Mouse (Mus musculus): ENCODE measurements around the gene Ces2e. TPM values are rescaled to one million over a fixed set of nuclear protein-coding genes. Genes with fewer than 3 reads are reported as not detected.

Gene Ces2e
- polyA plus RNA-seq, 1 experiment from 2014 or later: not detected

DNA sequence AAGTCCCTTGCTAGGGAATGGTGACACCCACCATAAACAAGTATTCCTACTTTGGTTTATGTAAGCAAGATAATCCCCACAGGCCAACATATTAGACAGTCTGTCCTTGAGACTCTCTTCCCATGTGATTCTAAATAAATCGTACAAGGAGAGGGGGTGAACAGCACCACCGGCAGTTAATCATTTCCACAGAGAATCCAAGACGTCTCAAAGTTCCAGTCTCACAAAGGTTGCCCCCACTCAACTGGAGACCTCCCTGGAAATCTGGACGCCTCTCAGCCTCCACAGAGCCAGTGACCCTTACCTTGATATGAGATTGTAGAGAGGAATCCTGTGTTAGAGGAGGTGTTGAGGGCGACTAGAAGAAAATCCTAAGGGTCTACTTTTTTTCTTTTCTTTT, 23.0 kb downstream of the Ces2e start:
- no peak overlapping the region for H3K4me3 ChIP-seq (ENCODE audit: low read depth, low read length)
- no peak overlapping the region for H3K9ac ChIP-seq (ENCODE audit: low read length)
- no peaks in the 10 kb centered on the region for H3K27me3 ChIP-seq (replicated peaks; ENCODE audit: control insufficient read depth, insufficient read depth, low read length)
- ATAC-seq: no peak
- H3K36me3 ChIP-seq (ENCODE audit: control insufficient read depth, insufficient read depth, low read length): no peaks in the 10 kb centered on the region
- H3K4me2 ChIP-seq (ENCODE audit: low read length): no peak overlapping the region
- DNase-seq (ENCODE audit: low spot score): no peak
- no peaks in the 10 kb centered on the region for H3K4me1 ChIP-seq (ENCODE audit: control insufficient read depth, insufficient read depth, low read length)
- H3K9me3 ChIP-seq (replicated peaks; ENCODE audit: control insufficient read depth, low read length): no peaks in the 10 kb centered on the region
- 84% methylated on average over 5 of the region's 5 CpGs for WGBS
- no peak overlapping the region for H3K27ac ChIP-seq (ENCODE audit: low read depth, low read length)

DNA sequence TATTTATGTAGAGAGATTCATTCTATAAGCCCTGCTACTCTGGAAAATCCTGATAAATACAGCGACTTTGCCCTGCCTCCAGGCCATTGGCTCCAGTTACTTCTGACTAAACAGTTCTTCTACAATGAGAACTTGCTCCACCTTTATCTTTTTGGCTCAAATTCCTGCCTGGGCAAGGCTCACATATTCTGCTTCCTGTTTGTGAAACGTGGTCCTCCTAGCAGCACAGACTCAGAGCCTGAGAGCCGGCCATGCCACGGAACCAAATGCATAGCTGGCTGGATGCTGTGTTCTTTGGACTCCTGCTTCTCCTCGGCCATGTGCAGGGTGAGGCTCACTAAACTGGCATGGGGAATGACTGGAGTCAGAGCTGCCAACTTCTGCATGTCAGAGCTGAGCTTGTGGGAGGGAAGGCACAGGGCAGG, 35.5 kb downstream of the Ces2e start, which contains the start of gene Ces2g:
TSS of gene Ces2g (plus strand) at position 182 of the 425 bp plus-strand sequence.
- H3K4me3 ChIP-seq (ENCODE audit: low read depth, low read length): no peak within 1 kb of the TSS
- ATAC-seq (no peak), DNase-seq (ENCODE audit: low spot score) (no peak)
- H3K4me2 ChIP-seq (ENCODE audit: low read length): no peak within 1 kb of the TSS
- whole genome bisulfite sequencing: 73% methylated on average over 5 of the region's 5 CpGs
- no peak within 1 kb of the TSS for H3K27ac ChIP-seq (ENCODE audit: low read depth, low read length)
- H3K9me3 ChIP-seq (replicated peaks; ENCODE audit: control insufficient read depth, low read length): no peaks in the 10 kb centered on the region
- H3K9ac ChIP-seq (ENCODE audit: low read length): no peak within 1 kb of the TSS
- H3K4me1 ChIP-seq (ENCODE audit: control insufficient read depth, insufficient read depth, low read length): no peaks in the 10 kb centered on the region
- H3K36me3 ChIP-seq (ENCODE audit: control insufficient read depth, insufficient read depth, low read length): no peaks in the 10 kb centered on the region
- H3K27me3 ChIP-seq (replicated peaks; ENCODE audit: control insufficient read depth, insufficient read depth, low read length): no peaks in the 10 kb centered on the region

DNA sequence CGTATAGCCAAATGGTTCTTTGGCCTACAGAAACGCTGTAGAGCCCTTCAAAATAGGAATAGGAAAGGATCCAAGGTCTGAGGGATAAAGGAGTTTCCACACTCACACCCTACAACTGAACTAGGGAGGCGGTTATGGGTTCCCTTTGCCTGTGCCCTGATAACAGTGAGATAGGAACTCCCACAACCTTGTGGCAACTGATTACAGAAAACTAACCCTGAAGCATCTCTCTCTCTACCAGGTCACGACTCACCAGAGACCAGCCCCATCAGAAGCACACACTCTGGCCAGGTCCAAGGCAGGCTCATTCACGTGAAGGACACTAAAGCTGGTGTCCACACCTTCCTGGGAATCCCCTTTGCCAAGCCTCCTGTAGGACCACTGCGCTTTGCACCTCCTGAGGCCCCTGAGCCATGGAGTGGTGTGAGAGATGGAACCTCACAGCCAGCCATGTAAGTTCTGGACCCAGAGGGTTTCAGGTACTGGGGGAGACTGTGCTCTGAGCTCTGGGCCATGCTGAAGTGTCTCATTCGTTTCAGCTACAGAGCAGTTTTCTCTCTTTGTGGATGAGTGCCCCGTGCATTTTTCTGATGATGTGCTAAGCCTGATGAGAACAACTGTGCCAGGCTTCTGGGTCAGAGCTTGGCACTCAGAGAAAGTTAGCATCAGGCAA, 36.3 kb downstream of the Ces2e start:
- DNase-seq (ENCODE audit: low spot score) (no peak), ATAC-seq (no peak)
- H3K9me3 ChIP-seq (replicated peaks; ENCODE audit: control insufficient read depth, low read length): no peaks in the 10 kb centered on the region
- H3K4me1 ChIP-seq (ENCODE audit: control insufficient read depth, insufficient read depth, low read length): no peaks in the 10 kb centered on the region
- no peak overlapping the region for H3K4me2 ChIP-seq (ENCODE audit: low read length)
- no peak overlapping the region for H3K9ac ChIP-seq (ENCODE audit: low read length)
- H3K36me3 ChIP-seq (ENCODE audit: control insufficient read depth, insufficient read depth, low read length): no peaks in the 10 kb centered on the region
- H3K27ac ChIP-seq (ENCODE audit: low read depth, low read length): no peak overlapping the region
- WGBS: 79% methylated on average over 8 of the region's 8 CpGs
- H3K27me3 ChIP-seq (replicated peaks; ENCODE audit: control insufficient read depth, insufficient read depth, low read length): no peaks in the 10 kb centered on the region
- H3K4me3 ChIP-seq (ENCODE audit: low read depth, low read length): no peak overlapping the region

DNA sequence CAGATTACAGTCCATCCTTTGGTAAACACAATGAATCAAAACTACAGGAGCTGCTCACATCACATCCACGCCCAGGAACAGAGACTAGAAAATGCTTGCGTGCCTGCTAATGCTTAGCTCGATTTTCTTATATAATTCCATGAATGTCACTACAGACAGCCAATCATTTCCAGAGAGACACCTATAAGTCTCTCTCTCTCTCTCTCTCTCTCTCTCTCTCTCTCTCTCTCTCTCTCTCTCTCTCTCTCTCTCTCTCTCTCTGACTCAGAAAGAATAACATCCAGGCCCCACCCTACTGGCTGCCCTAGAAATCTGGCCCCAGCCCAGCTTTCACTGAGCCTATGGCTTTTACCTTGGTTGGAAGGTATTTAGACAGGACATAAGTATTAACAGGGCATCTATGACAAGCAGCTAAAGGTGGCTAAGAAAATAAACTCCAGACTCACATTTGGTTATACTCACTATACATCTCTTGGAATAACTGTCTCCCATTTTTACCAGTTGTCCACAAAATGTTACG, 37.4 kb downstream of the Ces2e start:
- no peak overlapping the region for H3K4me3 ChIP-seq (ENCODE audit: low read depth, low read length)
- DNase-seq (ENCODE audit: low spot score) (no peak), ATAC-seq (no peak)
- no peak overlapping the region for H3K4me2 ChIP-seq (ENCODE audit: low read length)
- no peaks in the 10 kb centered on the region for H3K36me3 ChIP-seq (ENCODE audit: control insufficient read depth, insufficient read depth, low read length)
- no peaks in the 10 kb centered on the region for H3K9me3 ChIP-seq (replicated peaks; ENCODE audit: control insufficient read depth, low read length)
- H3K27ac ChIP-seq (ENCODE audit: low read depth, low read length): no peak overlapping the region
- no peaks in the 10 kb centered on the region for H3K4me1 ChIP-seq (ENCODE audit: control insufficient read depth, insufficient read depth, low read length)
- 85% methylated on average over 4 of the region's 4 CpGs for WGBS
- H3K27me3 ChIP-seq (replicated peaks; ENCODE audit: control insufficient read depth, insufficient read depth, low read length): no peaks in the 10 kb centered on the region
- H3K9ac ChIP-seq (ENCODE audit: low read length): no peak overlapping the region

DNA sequence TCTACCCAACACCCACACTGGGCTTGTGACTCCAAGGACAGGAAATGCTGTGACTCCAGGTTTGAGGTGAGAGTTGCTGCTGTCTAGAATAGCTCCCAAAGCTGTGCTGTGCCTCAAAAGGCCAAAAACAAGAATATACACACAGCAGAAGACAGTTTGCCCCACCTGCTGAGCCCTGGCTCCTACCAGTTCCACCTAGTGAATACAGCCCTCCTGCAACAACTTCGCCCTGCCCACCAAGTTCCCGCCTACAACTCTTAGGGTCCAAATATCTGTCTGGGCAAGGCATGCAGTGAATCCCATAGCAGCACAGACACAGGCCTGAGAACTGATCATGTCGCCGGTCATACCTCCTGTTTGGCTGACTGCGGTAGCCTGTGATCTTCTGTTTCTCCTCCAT, 58.1 kb downstream of the Ces2e start:
- no peak for DNase-seq (ENCODE audit: low spot score)
- Histone ChIP-seq H3K9ac (ENCODE audit: low read length) (no peak overlapping the region), H3K36me3 (ENCODE audit: control insufficient read depth, insufficient read depth, low read length) (no peaks in the 10 kb centered on the region), H3K4me2 (ENCODE audit: low read length) (no peak overlapping the region), H3K27me3 (replicated peaks; ENCODE audit: control insufficient read depth, insufficient read depth, low read length) (no peaks in the 10 kb centered on the region), H3K9me3 (replicated peaks; ENCODE audit: control insufficient read depth, low read length) (peaks cover 7% of the 10 kb centered on the region; the same call in 1 of the 2 replicates), H3K4me1 (ENCODE audit: control insufficient read depth, insufficient read depth, low read length) (no peaks in the 10 kb centered on the region), H3K4me3 (ENCODE audit: low read depth, low read length) (no peak overlapping the region), H3K27ac (ENCODE audit: low read depth, low read length) (no peak overlapping the region)
- ATAC-seq: no peak
- 91% methylated on average over 5 of the region's 5 CpGs for WGBS

Other genes with a start within 250 kb of the Ces2e start
- gene Ces2a, start 192.3 kb upstream of the Ces2e start, polyA plus RNA-seq (2014; fragmentation: Nextera tagmentation; extraction: Ambion mirVana): not detected in 2 replicates
- 0.20 and 0.32 TPM in 2 replicates for gene Ces2b, start 94.7 kb upstream of the Ces2e start, polyA plus RNA-seq (2014; fragmentation: Nextera tagmentation; extraction: Ambion mirVana)
- gene Ces2c, start 79.2 kb upstream of the Ces2e start, polyA plus RNA-seq (2014; fragmentation: Nextera tagmentation; extraction: Ambion mirVana): not detected in 2 replicates
- gene Ces2f, start 21.1 kb downstream of the Ces2e start, polyA plus RNA-seq (2014; fragmentation: Nextera tagmentation; extraction: Ambion mirVana): not detected in 2 replicates
- gene Ces2g, start 35.5 kb downstream of the Ces2e start, polyA plus RNA-seq (2014; fragmentation: Nextera tagmentation; extraction: Ambion mirVana): 0.05 and 0.09 TPM in 2 replicates
- gene Ces2h, start 74.6 kb downstream of the Ces2e start, polyA plus RNA-seq (2014; fragmentation: Nextera tagmentation; extraction: Ambion mirVana): not detected in 2 replicates
- not detected in 2 replicates for gene Ces3a, start 122.3 kb downstream of the Ces2e start, polyA plus RNA-seq (2014; fragmentation: Nextera tagmentation; extraction: Ambion mirVana)
- not detected in 2 replicates for gene Ces3b, start 157.5 kb downstream of the Ces2e start, polyA plus RNA-seq (2014; fragmentation: Nextera tagmentation; extraction: Ambion mirVana)
- gene Ces4a, start 205.5 kb downstream of the Ces2e start, polyA plus RNA-seq (2014; fragmentation: Nextera tagmentation; extraction: Ambion mirVana): 0.09 TPM in 1 of 2 replicates, not detected in the other
- 34.5 and 39.5 TPM in 2 replicates for gene Cbfb, start 244.4 kb downstream of the Ces2e start, polyA plus RNA-seq (2014; fragmentation: Nextera tagmentation; extraction: Ambion mirVana)

Measured in forebrain, embryonic 14.5 days (tissue).